Mouse (Mus musculus) urinary bladder, adult 2 months (tissue): ENCODE measurements around the gene Gm44965. TPM values are rescaled to one million over a fixed set of nuclear protein-coding genes. Genes with fewer than 3 reads are reported as not detected.

Source experiments
- DNase-seq: peaks from one replicate; pipeline ENCODE4 v3.0.0; 2022; ENCODE audit warnings: low spot score
- polyA plus RNA-seq: library from polyadenylated mRNA; depleted of rRNA; stranded (reverse); fragments of >200 nt; gene quantifications from 2 replicates; pipeline ENCODE4 v1.2.3, GENCODE M21; 2012

Gene Gm44965
- polyA plus RNA-seq, 1 experiment: not detected

- no peak for DNase-seq
Observed at GRCm38 (mm10) chr6:48623460-48623859, 29.7 kb downstream of the Gm44965 start.

GRCm38 (mm10) chr6:48626464-48626863 is 32.7 kb downstream of the Gm44965 start, which contains the start of gene AI854703:
Gene AI854703 (plus strand): TSS chr6:48626764.
- no peak for DNase-seq

GRCm38 (mm10) chr6:48626984-48627383 is 33.2 kb downstream of the Gm44965 start:
- peak; percentile 42 for DNase-seq

- DNase-seq: no peak
Observed at GRCm38 (mm10) chr6:48627511-48627924, 33.8 kb downstream of the Gm44965 start.

GRCm38 (mm10) chr6:48628377-48628776 is 34.6 kb downstream of the Gm44965 start:
- DNase-seq: no peak

- no peak for DNase-seq
Observed at GRCm38 (mm10) chr6:48628808-48629660, 35.3 kb downstream of the Gm44965 start.

GRCm38 (mm10) chr6:48629661-48630034 is 35.9 kb downstream of the Gm44965 start:
- no peak for DNase-seq

- no peak for DNase-seq
Observed at GRCm38 (mm10) chr6:48630831-48631230, 37.1 kb downstream of the Gm44965 start.

GRCm38 (mm10) chr6:48635105-48635504 is 41.4 kb downstream of the Gm44965 start:
- no peak for DNase-seq

GRCm38 (mm10) chr6:48636515-48636914 is 42.8 kb downstream of the Gm44965 start:
- DNase-seq: no peak

GRCm38 (mm10) chr6:48637811-48638500 is 44.2 kb downstream of the Gm44965 start:
- peak; percentile 11 for DNase-seq

- no peak for DNase-seq
Observed at GRCm38 (mm10) chr6:48638553-48638952, 44.8 kb downstream of the Gm44965 start.

GRCm38 (mm10) chr6:48641391-48641790 is 47.6 kb downstream of the Gm44965 start:
- DNase-seq: no peak

- DNase-seq: no peak
Observed at GRCm38 (mm10) chr6:48642764-48643292, 49.1 kb downstream of the Gm44965 start.

- DNase-seq: peak; percentile 41
Observed at GRCm38 (mm10) chr6:48645660-48646308, 52.0 kb downstream of the Gm44965 start.

- no peak for DNase-seq
Observed at GRCm38 (mm10) chr6:48646309-48646690, 52.6 kb downstream of the Gm44965 start.

GRCm38 (mm10) chr6:48646995-48647394 is 53.3 kb downstream of the Gm44965 start, which contains the start of gene Gimap8:
Gene Gimap8 (plus strand): TSS chr6:48647234.
- peak; percentile 16 for DNase-seq

GRCm38 (mm10) chr6:48647611-48648010 is 53.9 kb downstream of the Gm44965 start:
- no peak for DNase-seq

- no peak for DNase-seq
Observed at GRCm38 (mm10) chr6:48648779-48649178, 55.0 kb downstream of the Gm44965 start.

- DNase-seq: no peak
Observed at GRCm38 (mm10) chr6:48650041-48650440, 56.3 kb downstream of the Gm44965 start.

- DNase-seq: no peak
Observed at GRCm38 (mm10) chr6:48658721-48659120, 65.0 kb downstream of the Gm44965 start.

- DNase-seq: no peak
Observed at GRCm38 (mm10) chr6:48664750-48665149, 71.0 kb downstream of the Gm44965 start.
